Mouse (Mus musculus) CD4-positive helper T cell, adult 2 months (primary cell): ENCODE measurements around the gene Ccnl2.
A peak's percentile ranks its signal among the peaks of the same experiment; 100 is the strongest.

Source experiments
- DNase-seq: peaks from one replicate; pipeline ENCODE4 v3.0.0-alpha.2; 2012; ENCODE audit warnings: low read depth, missing footprints, low spot score

The Ccnl2 gene

DNA sequence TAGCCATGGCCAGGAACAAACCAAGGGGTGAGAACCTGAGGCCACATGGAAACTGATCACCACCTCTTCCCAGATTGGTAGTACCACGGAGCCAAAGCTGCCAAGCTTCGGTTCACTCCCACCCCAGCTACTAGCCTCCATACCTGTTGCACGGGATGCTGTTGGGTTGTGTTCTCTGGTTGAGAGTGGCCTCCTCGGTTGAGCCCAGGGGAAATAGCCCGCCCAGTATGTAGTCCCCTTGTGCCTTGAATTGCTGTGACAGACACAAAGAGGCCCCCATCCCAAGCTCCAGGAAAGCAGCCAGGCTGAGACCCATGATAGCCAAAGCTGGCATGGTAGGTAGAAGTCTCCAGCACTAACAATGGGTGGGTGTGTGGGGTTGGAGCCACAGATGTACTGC is 50.7 kb downstream of the Ccnl2 start, which contains the start of gene Tas1r3:
Tas1r3 (minus strand) TSS at position 362 of the 400 bp plus-strand sequence.
- DNase-seq = no peak

DNA sequence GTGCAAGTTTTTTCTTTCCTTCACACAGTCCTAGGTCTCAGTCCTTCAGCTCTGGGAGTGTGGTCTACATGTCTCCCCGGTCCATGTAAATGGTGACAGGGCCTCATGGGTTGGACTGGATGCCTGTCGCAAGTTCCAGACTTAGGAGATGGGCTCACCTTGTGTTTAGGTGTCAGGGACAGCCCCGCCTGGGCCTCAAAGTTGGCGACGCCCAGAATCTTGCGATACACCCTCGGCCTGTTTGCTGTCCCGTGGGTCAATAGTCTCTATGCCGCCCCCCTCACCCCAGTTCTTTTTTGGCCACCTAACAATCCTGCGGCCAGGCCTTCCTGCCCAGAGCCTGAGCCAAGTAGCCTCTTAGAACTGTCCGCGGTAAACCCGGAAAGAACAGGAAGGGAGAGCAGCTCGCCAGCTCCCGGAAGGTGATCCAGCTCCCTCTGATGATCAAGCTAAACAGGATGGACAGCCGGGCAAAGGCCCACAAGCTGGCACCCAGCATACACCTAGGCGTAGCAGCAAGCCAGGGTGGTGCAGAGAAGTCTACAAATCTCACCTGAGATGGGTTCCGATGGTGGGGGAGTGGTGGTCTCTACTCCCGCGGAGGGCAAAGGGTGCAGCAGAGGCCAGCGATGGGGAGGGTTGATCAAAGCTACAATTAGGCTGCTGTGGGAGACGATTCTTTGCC is 56.5 kb downstream of the Ccnl2 start:
- no peak for DNase-seq

DNA sequence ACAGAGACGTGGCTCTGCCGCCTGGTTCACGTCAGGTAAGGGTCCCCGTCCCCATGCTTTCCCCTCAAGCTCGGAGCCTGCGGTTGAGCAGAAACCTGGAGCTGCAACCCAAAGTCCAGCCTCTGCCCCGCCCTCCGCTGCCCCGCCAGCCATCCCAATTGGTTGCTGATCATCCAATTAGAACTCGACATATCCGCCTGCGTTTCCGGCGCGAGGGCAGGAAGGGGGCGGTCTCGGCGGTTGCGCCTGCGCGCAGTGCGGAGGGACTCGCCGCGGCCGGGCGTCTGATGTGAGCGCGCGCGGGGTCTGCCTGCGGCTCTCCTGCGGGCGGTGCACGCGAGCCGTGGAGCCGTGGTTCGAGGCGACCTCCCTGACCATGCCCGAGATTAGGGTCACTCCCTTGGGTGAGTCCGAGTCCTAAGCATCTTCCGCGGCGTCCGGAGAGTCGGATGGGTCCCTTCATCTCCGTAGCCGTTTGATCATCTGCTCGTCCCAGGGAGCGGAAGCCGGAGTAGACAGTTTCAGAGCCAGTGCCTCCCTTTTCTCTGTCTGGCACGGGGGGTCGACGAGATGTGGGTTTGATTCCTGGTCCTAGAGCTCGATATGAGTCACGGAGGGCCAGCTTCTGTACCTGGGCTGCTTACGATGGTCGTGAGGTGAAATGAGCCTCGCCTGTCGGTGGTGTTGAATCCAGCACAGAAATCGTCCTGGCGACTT is 57.2 kb downstream of the Ccnl2 start, which contains the start of the genes Cptp and Ints11:
Cptp (minus strand) TSS at position 124 of the 717 bp plus-strand sequence.
Ints11 (plus strand) TSS at position 230 of the 717 bp plus-strand sequence.
- peak; percentile 96 for DNase-seq

DNA sequence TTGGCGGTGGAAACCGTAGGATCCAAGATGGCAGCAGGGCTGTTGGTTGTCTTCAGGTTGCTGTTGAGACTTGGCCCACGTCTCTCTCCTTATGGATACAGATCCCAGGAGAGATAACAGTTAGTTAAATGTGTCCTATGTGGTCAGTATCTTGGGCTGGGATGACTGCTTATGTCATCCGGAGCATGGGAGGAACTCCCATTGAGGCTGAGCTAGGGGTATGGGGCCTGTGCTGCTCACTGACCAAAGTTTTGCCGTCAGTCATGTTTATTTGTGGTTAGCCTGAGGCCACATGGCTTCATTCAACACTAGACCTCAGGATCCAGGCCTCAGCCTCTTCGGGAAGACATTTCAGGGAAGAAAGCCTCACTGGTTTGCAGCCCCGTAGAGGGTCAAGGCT is 59.1 kb downstream of the Ccnl2 start:
- no peak for DNase-seq
